Mouse (Mus musculus): ENCODE measurements around the gene Lmbrd1. TPM values are rescaled to one million over a fixed set of nuclear protein-coding genes. Genes with fewer than 3 reads are reported as not detected.
"Not testable (repeated sequence)": the region's sequence is repeated elsewhere in the genome, so short reads cannot be mapped to it uniquely, and the experiment has no call there.

Lmbrd1 gene
- polyA plus RNA-seq, 1 experiment from 2014 or later = 44.0 TPM

DNA sequence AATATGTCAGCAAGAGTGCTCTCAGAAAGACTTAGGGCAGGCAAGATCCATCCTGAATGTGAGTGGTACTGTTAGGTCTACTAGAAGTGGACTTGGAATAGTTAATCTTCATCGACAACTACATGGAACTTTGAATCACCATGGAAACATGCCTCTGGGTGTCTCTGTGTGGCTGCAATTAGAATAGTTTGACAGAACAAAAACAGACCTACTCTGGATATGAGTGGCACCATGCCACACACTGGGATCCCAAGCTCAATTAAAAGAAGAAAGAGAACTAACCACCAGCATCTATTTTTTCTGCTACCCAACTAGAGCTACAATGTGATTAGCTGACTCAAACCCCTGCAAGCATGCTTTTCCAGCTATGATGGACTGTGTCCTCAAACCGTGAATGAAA is 95.2 kb downstream of the Lmbrd1 start:
- Histone ChIP-seq H3K4me2 (ENCODE audit: low read length) (no peak overlapping the region), H3K4me3 (replicated peaks; ENCODE audit: low read depth, low read length) (no peak overlapping the region), H3K9me3 (replicated peaks; ENCODE audit: low read length) (no peaks in the 10 kb centered on the region), H3K27me3 (ENCODE audit: insufficient read depth, low read length) (no peaks in the 10 kb centered on the region), H3K36me3 (ENCODE audit: insufficient read depth, low read length) (no peaks in the 10 kb centered on the region), H3K27ac (no peak overlapping the region), H3K9ac (ENCODE audit: low read depth, low read length) (no peak overlapping the region), H3K4me1 (replicated peaks; ENCODE audit: insufficient read depth, low read length) (no peaks in the 10 kb centered on the region)
- DNase-seq (ENCODE audit: low spot score) = no peak
- 71% methylated on average over 2 of the region's 2 CpGs for WGBS
- no peak for TF ChIP-seq CTCF (IDR thresholded peaks at IDR 0.05; ENCODE audit: low read depth)
- ATAC-seq (replicated peaks; ENCODE audit: low FRiP score, low read depth) = no peak

GRCm38 (mm10) chr1:24776576-24776975 is 98.1 kb downstream of the Lmbrd1 start:
- H3K9me3 ChIP-seq (replicated peaks; ENCODE audit: low read length) = no peaks in the 10 kb centered on the region
- no peak overlapping the region for H3K27ac ChIP-seq
- DNase-seq (ENCODE audit: low spot score) (no peak), ATAC-seq (replicated peaks; ENCODE audit: low FRiP score, low read depth) (no peak)
- no peak overlapping the region for H3K9ac ChIP-seq (ENCODE audit: low read depth, low read length)
- H3K27me3 ChIP-seq (ENCODE audit: insufficient read depth, low read length) = no peaks in the 10 kb centered on the region
- no peaks in the 10 kb centered on the region for H3K4me1 ChIP-seq (replicated peaks; ENCODE audit: insufficient read depth, low read length)
- 85% methylated on average over 2 of the region's 2 CpGs for WGBS
- no peak for TF ChIP-seq CTCF (IDR thresholded peaks at IDR 0.05; ENCODE audit: low read depth)
- H3K4me2 ChIP-seq (ENCODE audit: low read length) = no peak overlapping the region
- no peaks in the 10 kb centered on the region for H3K36me3 ChIP-seq (ENCODE audit: insufficient read depth, low read length)
- no peak overlapping the region for H3K4me3 ChIP-seq (replicated peaks; ENCODE audit: low read depth, low read length)

DNA sequence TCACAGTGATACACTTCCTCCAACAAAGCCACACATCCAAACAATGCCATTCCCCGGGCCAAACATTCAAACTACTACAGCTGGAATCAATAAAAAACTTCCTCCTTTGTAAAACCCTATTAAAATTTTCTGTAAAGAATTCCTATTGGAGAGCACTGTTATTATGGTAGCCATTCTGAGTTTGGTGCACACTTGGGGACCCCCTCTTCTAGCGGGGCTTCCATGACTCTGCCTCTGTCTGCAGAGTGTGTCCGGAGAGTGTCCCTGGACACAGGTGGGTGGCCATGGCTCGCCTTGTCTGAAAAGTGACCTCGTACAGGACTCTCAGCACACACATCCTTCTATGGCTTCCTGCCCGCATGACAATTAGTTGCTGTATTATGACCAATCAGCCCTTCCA is 114.7 kb downstream of the Lmbrd1 start:
- Histone ChIP-seq H3K27ac (no peak overlapping the region), H3K9ac (ENCODE audit: low read depth, low read length) (no peak overlapping the region), H3K4me2 (ENCODE audit: low read length) (no peak overlapping the region), H3K27me3 (ENCODE audit: insufficient read depth, low read length) (no peaks in the 10 kb centered on the region), H3K4me1 (replicated peaks; ENCODE audit: insufficient read depth, low read length) (no peaks in the 10 kb centered on the region), H3K9me3 (replicated peaks; ENCODE audit: low read length) (no peaks in the 10 kb centered on the region), H3K4me3 (replicated peaks; ENCODE audit: low read depth, low read length) (no peak overlapping the region), H3K36me3 (ENCODE audit: insufficient read depth, low read length) (no peaks in the 10 kb centered on the region)
- no peak for TF ChIP-seq CTCF (IDR thresholded peaks at IDR 0.05; ENCODE audit: low read depth)
- ATAC-seq (replicated peaks; ENCODE audit: low FRiP score, low read depth) (no peak), DNase-seq (ENCODE audit: low spot score) (no peak)
- 86% methylated on average over 6 of the region's 6 CpGs for WGBS

DNA sequence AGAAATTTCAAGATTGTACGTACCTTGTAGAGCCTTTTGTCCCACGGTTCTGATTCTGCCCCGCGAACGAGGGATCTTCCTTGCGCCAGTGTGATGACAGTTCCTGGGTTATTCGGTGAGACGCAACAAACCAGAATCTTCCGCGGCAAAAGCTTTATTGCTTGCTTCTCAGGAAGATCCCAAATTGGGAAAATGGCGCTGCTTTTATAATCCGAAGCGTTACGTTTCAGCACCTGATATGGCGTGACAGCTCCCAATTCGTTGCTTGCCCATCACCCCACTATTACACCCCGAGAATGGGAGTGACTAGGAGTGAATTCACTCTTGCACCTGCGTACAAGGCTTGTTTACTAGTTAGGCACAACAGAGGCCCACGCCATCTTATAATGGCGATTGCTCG is 129.5 kb downstream of the Lmbrd1 start:
- H3K4me2 ChIP-seq (ENCODE audit: low read length); H3K9ac ChIP-seq (ENCODE audit: low read depth, low read length); H3K27me3 ChIP-seq (ENCODE audit: insufficient read depth, low read length); H3K27ac ChIP-seq; H3K9me3 ChIP-seq (replicated peaks; ENCODE audit: low read length); H3K36me3 ChIP-seq (ENCODE audit: insufficient read depth, low read length); ATAC-seq (replicated peaks; ENCODE audit: low FRiP score, low read depth); H3K4me1 ChIP-seq (replicated peaks; ENCODE audit: insufficient read depth, low read length); DNase-seq (ENCODE audit: low spot score); H3K4me3 ChIP-seq (replicated peaks; ENCODE audit: low read depth, low read length): not testable (repeated sequence)
- 94% methylated on average over 20 of the region's 21 CpGs for WGBS

Other genes starting within 250 kb of the Lmbrd1 start
- gene Col19a1, start 91.2 kb upstream of the Lmbrd1 start, polyA plus RNA-seq (2015; fragmentation: Nextera tagmentation; extraction: Ambion mirVana) = 0.06 and 0.16 TPM in 2 replicates